Mouse (Mus musculus) brain, embryonic 14.5 days (tissue): ENCODE measurements at regions not wholly inside any gene's neighbourhood (a gene's known extent, or its start where the extent isn't known, plus 50 kb on each side); places are given as distances from the start of the nearest gene placed in this dataset.
"Not testable (repeated sequence)": the region's sequence is repeated elsewhere in the genome, so short reads cannot be mapped to it uniquely, and the experiment has no call there.

Source experiments
- DNase-seq: peaks from one replicate; pipeline ENCODE4 v3.0.0-alpha.2; 2011; ENCODE audit warnings: low read depth
- CTCF ChIP-seq: fragments of 200-500 bp; IDR thresholded peaks from 2 replicates; pipeline ENCODE4 v1.5.1; 2012; ENCODE audit warnings: inconsistent platforms, mild to moderate bottlenecking, moderate library complexity, borderline replicate concordance; ENCODE audit not compliant: insufficient read depth, insufficient read length; ENCODE audit errors: extremely low read depth
- POLR2A ChIP-seq: fragments of 200-500 bp; IDR thresholded peaks from 2 replicates; pipeline ENCODE4 v1.6.1; 2012; ENCODE audit warnings: mild to moderate bottlenecking, inconsistent platforms, borderline replicate concordance; ENCODE audit not compliant: poor library complexity, insufficient read depth, insufficient read length, severe bottlenecking; ENCODE audit errors: extremely low read depth

- DNase-seq = no peak
- no peak for TF ChIP-seq CTCF
- TF ChIP-seq POLR2A = no peak
Measured at GRCm38 (mm10) chr6:73576708-73577107, 107.2 kb upstream of the 4931417E11Rik start.

GRCm38 (mm10) chr6:73560000-73560399 is 90.5 kb upstream of the 4931417E11Rik start:
- TF ChIP-seq POLR2A (no peak), CTCF (no peak)
- no peak for DNase-seq

- TF ChIP-seq CTCF (no peak), POLR2A (no peak)
- DNase-seq = no peak
Measured at GRCm38 (mm10) chr6:73530559-73530958, 61.1 kb upstream of the 4931417E11Rik start.

GRCm38 (mm10) chr6:73530098-73530497 is 60.6 kb upstream of the 4931417E11Rik start:
- TF ChIP-seq CTCF (no peak), POLR2A (no peak)
- DNase-seq = no peak

GRCm38 (mm10) chr6:73523658-73524057 is 54.2 kb upstream of the 4931417E11Rik start:
- DNase-seq = no peak
- TF ChIP-seq POLR2A (no peak), CTCF (peak; percentile 25; the same call in 1 of the 2 replicates)

- not testable (repeated sequence) for DNase-seq
Measured at GRCm38 (mm10) chr6:73519894-73520293, 50.4 kb upstream of the 4931417E11Rik start.
